Mouse (Mus musculus) CD4-positive, CD25-positive, alpha-beta regulatory T cell, adult 4 months (primary cell): ENCODE results near the gene Pdgfc. TPM values are rescaled to one million over a fixed set of nuclear protein-coding genes. Genes with fewer than 3 reads are reported as not detected.

Experiments
- polyA plus RNA-seq, 2 experiments: library from polyadenylated mRNA; unstranded; fragments of 100-300 nt; shearing (Covaris generic); gene quantifications; one replicate each; pipeline ENCODE4 v1.2.1; 2017

The Pdgfc gene
- polyA plus RNA-seq, 2 experiments from 2014 or later: not detected

Other genes starting within 250 kb of the Pdgfc start
- gene Gria2, start 233.6 kb upstream of the Pdgfc start, polyA plus RNA-seq: not detected
- not detected for gene Glrb, start 122.8 kb upstream of the Pdgfc start, polyA plus RNA-seq